Mouse (Mus musculus) urinary bladder, postnatal 10 days (tissue): ENCODE data around the gene Ets2.

Experiments used
- DNase-seq: peaks from one replicate; pipeline ENCODE4 v3.0.0; 2022; ENCODE audit warnings: low spot score

Ets2 gene

GRCm38 (mm10) chr16:95769066-95769995 is 67.5 kb downstream of the Ets2 start:
- DNase-seq, result no peak

GRCm38 (mm10) chr16:95769996-95770334 is 68.1 kb downstream of the Ets2 start:
- DNase-seq, result no peak

GRCm38 (mm10) chr16:95770402-95770801 is 68.5 kb downstream of the Ets2 start:
- DNase-seq, result no peak
